Mouse (Mus musculus): Measurements from ENCODE around the gene Akap9. TPM values are rescaled to one million over a fixed set of nuclear protein-coding genes. Genes with fewer than 3 reads are reported as not detected.

The Akap9 gene
- polyA plus RNA-seq, 1 experiment, result 12.3 TPM

GRCm38 (mm10) chr5:4028486-4029173 lies 100.8 kb downstream of the Akap9 start:
- Histone ChIP-seq H3K9me3 (no peaks in the 10 kb centered on the region), H3K27me3 (replicated peaks) (no peaks in the 10 kb centered on the region), H3K4me3 (replicated peaks) (no peak overlapping the region), H3K36me3 (replicated peaks; ENCODE audit: low read length) (peaks cover 52% of the 10 kb centered on the region), H3K4me1 (peaks cover 4% of the 10 kb centered on the region; the same call in 1 of the 2 replicates)
- TF ChIP-seq GATA1 (IDR thresholded peaks at IDR 0.05; ENCODE audit: borderline replicate concordance, low read length) (no peak), FLI1 (IDR thresholded peaks at IDR 0.05; ENCODE audit: low read length) (no peak)

DNA sequence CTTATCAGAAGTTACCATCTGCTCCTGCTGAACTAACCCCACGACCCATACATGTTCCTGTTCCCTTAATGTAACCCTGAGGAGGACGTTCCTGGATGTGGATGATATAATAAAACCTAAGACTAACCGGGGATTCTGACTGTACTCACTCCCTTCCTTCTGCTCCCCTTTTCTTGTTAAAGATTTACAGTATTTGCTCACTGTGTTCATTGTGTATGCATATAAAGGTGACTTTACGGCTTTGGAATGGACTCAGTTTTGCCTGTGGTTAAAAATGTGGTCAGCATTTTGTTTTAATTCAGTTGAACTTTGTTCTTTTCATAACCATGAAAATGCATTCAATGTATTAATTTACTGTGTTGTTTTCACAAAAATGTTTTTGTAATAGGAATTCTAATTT lies 104.0 kb downstream of the Akap9 start:
- Histone ChIP-seq H3K4me1 (no peaks in the 10 kb centered on the region), H3K36me3 (replicated peaks; ENCODE audit: low read length) (peaks cover 76% of the 10 kb centered on the region), H3K4me3 (replicated peaks) (no peak overlapping the region), H3K9me3 (peaks cover 7% of the 10 kb centered on the region), H3K27me3 (replicated peaks) (no peaks in the 10 kb centered on the region)
- TF ChIP-seq GATA1 (IDR thresholded peaks at IDR 0.05; ENCODE audit: borderline replicate concordance, low read length) (no peak), FLI1 (IDR thresholded peaks at IDR 0.05; ENCODE audit: low read length) (no peak)

- H3K36me3 ChIP-seq (replicated peaks; ENCODE audit: low read length), result peaks cover 86% of the 10 kb centered on the region
- peaks cover 7% of the 10 kb centered on the region for H3K9me3 ChIP-seq
- no peaks in the 10 kb centered on the region for H3K27me3 ChIP-seq (replicated peaks)
- H3K4me3 ChIP-seq (replicated peaks), result no peak overlapping the region
- no peaks in the 10 kb centered on the region for H3K4me1 ChIP-seq
- TF ChIP-seq GATA1 (IDR thresholded peaks at IDR 0.05; ENCODE audit: borderline replicate concordance, low read length) (no peak), FLI1 (IDR thresholded peaks at IDR 0.05; ENCODE audit: low read length) (no peak)
Measured at GRCm38 (mm10) chr5:4036686-4037085, 108.8 kb downstream of the Akap9 start.

- Histone ChIP-seq H3K4me1 (no peaks in the 10 kb centered on the region), H3K9me3 (peaks cover 7% of the 10 kb centered on the region), H3K36me3 (replicated peaks; ENCODE audit: low read length) (peaks cover 97% of the 10 kb centered on the region), H3K27me3 (replicated peaks) (no peaks in the 10 kb centered on the region), H3K4me3 (replicated peaks) (no peak overlapping the region)
- TF ChIP-seq GATA1 (IDR thresholded peaks at IDR 0.05; ENCODE audit: borderline replicate concordance, low read length) (no peak), FLI1 (IDR thresholded peaks at IDR 0.05; ENCODE audit: low read length) (no peak)
Measured at GRCm38 (mm10) chr5:4039351-4039750, 111.5 kb downstream of the Akap9 start.

DNA sequence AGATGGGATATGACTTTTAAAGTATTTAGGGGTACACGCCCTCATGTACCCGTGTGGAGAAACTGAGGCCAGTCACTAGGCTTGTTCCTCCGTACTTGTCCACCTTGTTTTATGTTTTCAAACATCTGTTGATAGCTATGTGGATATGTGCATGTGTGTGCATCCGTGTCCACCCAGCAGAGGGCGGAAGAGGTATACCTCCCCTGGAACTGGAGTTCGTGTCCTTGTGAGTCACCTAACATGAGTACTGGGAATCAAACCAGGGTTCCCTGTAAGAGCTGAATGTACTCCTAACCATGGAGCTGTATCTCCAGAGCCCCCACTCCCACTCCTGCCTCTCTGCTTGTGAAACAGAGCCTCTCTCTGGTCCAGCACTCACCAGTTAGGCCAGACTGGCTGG lies 112.5 kb downstream of the Akap9 start:
- peaks cover 5% of the 10 kb centered on the region for H3K9me3 ChIP-seq
- no peak overlapping the region for H3K4me3 ChIP-seq (replicated peaks)
- H3K27me3 ChIP-seq (replicated peaks), result no peaks in the 10 kb centered on the region
- H3K36me3 ChIP-seq (replicated peaks; ENCODE audit: low read length), result peaks cover 97% of the 10 kb centered on the region
- TF ChIP-seq FLI1 (IDR thresholded peaks at IDR 0.05; ENCODE audit: low read length) (no peak), GATA1 (IDR thresholded peaks at IDR 0.05; ENCODE audit: borderline replicate concordance, low read length) (no peak)
- no peaks in the 10 kb centered on the region for H3K4me1 ChIP-seq

DNA sequence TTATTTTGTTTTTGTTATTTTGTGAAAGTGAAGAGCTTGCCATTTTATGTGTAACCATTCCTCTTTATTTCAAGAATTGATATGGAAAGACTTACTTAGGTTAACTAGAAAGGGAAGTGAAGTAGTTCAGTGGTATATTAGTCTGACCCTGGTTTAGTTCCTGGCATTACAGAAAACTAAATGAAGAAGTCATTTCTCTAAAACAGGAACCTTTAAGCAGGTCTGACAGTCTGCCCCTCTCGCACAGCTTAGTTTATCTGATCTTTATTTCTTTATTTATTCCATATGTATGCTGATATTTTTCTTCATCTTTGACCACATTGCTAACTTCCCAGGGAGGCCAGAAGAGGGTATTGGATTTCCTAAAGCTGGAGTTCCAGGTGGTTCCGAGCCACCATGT lies 113.1 kb downstream of the Akap9 start:
- Histone ChIP-seq H3K4me3 (replicated peaks) (no peak overlapping the region), H3K36me3 (replicated peaks; ENCODE audit: low read length) (peaks cover 97% of the 10 kb centered on the region), H3K9me3 (no peaks in the 10 kb centered on the region), H3K4me1 (no peaks in the 10 kb centered on the region), H3K27me3 (replicated peaks) (no peaks in the 10 kb centered on the region)
- TF ChIP-seq FLI1 (IDR thresholded peaks at IDR 0.05; ENCODE audit: low read length) (no peak), GATA1 (IDR thresholded peaks at IDR 0.05; ENCODE audit: borderline replicate concordance, low read length) (no peak)

- H3K27me3 ChIP-seq (replicated peaks), result no peaks in the 10 kb centered on the region
- H3K9me3 ChIP-seq, result no peaks in the 10 kb centered on the region
- peaks cover 9% of the 10 kb centered on the region; the same call in 1 of the 2 replicates for H3K4me1 ChIP-seq
- H3K4me3 ChIP-seq (replicated peaks), result no peak overlapping the region
- H3K36me3 ChIP-seq (replicated peaks; ENCODE audit: low read length), result peaks cover 99% of the 10 kb centered on the region
- no peak for TF ChIP-seq FLI1 (IDR thresholded peaks at IDR 0.05; ENCODE audit: low read length)
- TF ChIP-seq GATA1 (IDR thresholded peaks at IDR 0.05; ENCODE audit: borderline replicate concordance, low read length), result no peak
Measured at GRCm38 (mm10) chr5:4060313-4060712, 132.5 kb downstream of the Akap9 start.

DNA sequence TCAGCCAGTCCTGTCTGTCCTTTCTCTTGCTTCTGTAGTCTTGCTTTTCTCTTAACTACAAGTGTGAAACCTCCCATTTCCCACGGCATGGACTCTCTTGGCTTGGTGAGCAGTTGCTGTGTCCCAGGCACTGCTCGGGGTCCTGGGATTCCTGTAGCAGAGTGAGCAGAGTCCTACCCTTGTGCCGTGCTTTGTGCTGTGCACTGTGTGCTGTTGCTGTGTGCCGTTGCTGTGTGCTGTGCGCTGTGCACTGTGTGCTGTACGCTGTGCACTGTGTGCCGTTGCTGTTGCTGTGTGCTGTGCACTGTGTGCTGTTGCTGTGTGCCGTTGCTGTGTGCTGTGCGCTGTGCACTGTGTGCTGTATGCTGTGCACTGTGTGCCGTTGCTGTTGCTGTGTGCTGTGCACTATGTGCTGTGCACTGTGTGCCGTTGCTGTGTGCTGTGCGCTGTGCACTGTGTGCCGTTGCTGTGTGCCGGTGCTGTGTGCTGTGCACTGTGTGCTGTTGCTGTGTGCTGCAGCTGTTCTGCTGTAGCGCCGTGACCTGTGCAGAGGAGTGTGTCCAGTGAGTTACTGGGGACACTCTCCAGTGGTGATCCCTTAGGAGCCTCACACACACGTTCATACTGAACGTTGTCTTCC lies 138.7 kb downstream of the Akap9 start:
- Histone ChIP-seq H3K27me3 (replicated peaks) (no peaks in the 10 kb centered on the region), H3K36me3 (replicated peaks; ENCODE audit: low read length) (peaks cover 95% of the 10 kb centered on the region), H3K9me3 (peaks cover 4% of the 10 kb centered on the region; the same call in 1 of the 2 replicates), H3K4me1 (peaks cover 22% of the 10 kb centered on the region), H3K4me3 (replicated peaks) (peak overlapping the region; percentile 74)
- TF ChIP-seq FLI1 (IDR thresholded peaks at IDR 0.05; ENCODE audit: low read length), result no peak
- no peak for TF ChIP-seq GATA1 (IDR thresholded peaks at IDR 0.05; ENCODE audit: borderline replicate concordance, low read length)

DNA sequence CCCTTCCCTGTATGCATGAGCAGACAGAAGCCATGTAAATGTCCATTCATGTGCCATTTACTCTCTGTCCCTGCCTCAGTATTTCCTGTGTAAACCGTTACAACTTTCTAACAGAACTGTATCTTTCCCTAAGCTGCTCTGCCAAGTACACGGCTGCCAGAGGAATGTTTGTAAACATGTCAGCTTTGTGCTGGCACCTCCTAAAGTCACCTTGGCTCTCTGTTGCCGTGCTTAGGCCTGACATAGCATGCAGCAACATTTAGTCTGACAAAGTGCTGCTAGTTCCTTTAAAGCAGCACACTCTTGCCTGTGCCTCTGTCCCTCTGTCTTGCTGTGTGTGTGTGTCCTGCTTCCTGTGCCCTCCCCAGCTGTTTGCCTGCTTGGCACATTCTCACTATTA lies 139.3 kb downstream of the Akap9 start:
- Histone ChIP-seq H3K9me3 (peaks cover 4% of the 10 kb centered on the region; the same call in 1 of the 2 replicates), H3K4me3 (replicated peaks) (peak overlapping the region; percentile 74), H3K36me3 (replicated peaks; ENCODE audit: low read length) (peaks cover 95% of the 10 kb centered on the region), H3K27me3 (replicated peaks) (no peaks in the 10 kb centered on the region), H3K4me1 (peaks cover 22% of the 10 kb centered on the region)
- TF ChIP-seq FLI1 (IDR thresholded peaks at IDR 0.05; ENCODE audit: low read length) (no peak), GATA1 (IDR thresholded peaks at IDR 0.05; ENCODE audit: borderline replicate concordance, low read length) (no peak)

DNA sequence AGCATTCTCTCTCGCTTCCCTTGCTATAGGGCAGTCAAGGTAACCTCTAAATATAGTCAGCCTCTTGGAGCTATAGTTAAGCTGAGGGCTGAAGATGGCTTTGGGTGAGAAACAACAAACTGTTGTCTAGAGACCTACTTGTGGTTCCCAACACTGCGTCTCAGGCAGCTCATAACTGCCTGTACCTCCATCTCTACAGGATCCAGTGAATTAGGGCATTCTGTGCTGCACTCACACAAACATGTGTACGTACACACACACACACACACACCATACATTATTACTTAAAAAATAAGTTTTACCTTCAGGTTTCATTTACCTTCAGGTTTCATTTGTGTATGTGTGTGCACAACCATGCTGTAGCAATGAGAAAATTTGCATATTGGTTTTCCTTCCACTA lies 151.2 kb downstream of the Akap9 start:
- Histone ChIP-seq H3K36me3 (replicated peaks; ENCODE audit: low read length) (peaks cover 89% of the 10 kb centered on the region), H3K4me1 (no peaks in the 10 kb centered on the region), H3K27me3 (replicated peaks) (no peaks in the 10 kb centered on the region), H3K4me3 (replicated peaks) (no peak overlapping the region), H3K9me3 (no peaks in the 10 kb centered on the region)
- TF ChIP-seq GATA1 (IDR thresholded peaks at IDR 0.05; ENCODE audit: borderline replicate concordance, low read length), result no peak
- no peak for TF ChIP-seq FLI1 (IDR thresholded peaks at IDR 0.05; ENCODE audit: low read length)

Data from megakaryocyte, embryonic 14.5 days (primary cell).